Mouse (Mus musculus) MEL (cell line): ENCODE data around the gene Nfkbil1. TPM values are rescaled to one million over a fixed set of nuclear protein-coding genes. Genes with fewer than 3 reads are reported as not detected.
A peak's percentile ranks its signal among the peaks of the same experiment; 100 is the strongest.
"Not testable (repeated sequence)": the region's sequence is repeated elsewhere in the genome, so short reads cannot be mapped to it uniquely, and the experiment has no call there.

Experiments
- DNase-seq: peaks from one replicate; pipeline ENCODE4 v3.0.0; 2011; ENCODE audit warnings: low read depth, low spot score
- H3K27ac ChIP-seq: 2 replicates; pipeline ENCODE4 v1.5.1; 2012; ENCODE audit warnings: low read depth, mild to moderate bottlenecking, control low read depth, low read length, moderate library complexity; ENCODE audit not compliant: control insufficient read depth
- H3K27me3 ChIP-seq, 2 experiments: fragments of 150-350 bp in 1 of 2; sonication (generic) in 1 of 2; 2 replicates each; pipeline ENCODE4 v1.6.1; 2012; ENCODE audit warnings: low read length in 2 of 2, mild to moderate bottlenecking in 2 of 2, improper control_type of control experiment in 1 of 2, moderate library complexity in 1 of 2; ENCODE audit not compliant: insufficient read depth in 2 of 2, control insufficient read depth in 1 of 2
- H3K36me3 ChIP-seq, 2 experiments: 2 replicates each; pipeline ENCODE4 v1.6.1; 2012 to 2014; ENCODE audit warnings: low read length in 2 of 2, improper control_type of control experiment in 1 of 2, inconsistent platforms in 1 of 2, mild to moderate bottlenecking in 1 of 2; ENCODE audit not compliant: insufficient read depth in 2 of 2, control insufficient read depth in 1 of 2
- H3K4me1 ChIP-seq, 2 experiments: fragments of 150-350 bp in 1 of 2; sonication (generic) in 1 of 2; 2 replicates each; pipeline ENCODE4 v1.6.1; 2012; ENCODE audit warnings: low read length in 2 of 2, improper control_type of control experiment in 1 of 2, mild to moderate bottlenecking in 1 of 2; ENCODE audit not compliant: insufficient read depth in 2 of 2, control insufficient read depth in 1 of 2
- H3K4me3 ChIP-seq, 2 experiments: fragments of 150-350 bp in 1 of 2; sonication (generic) in 1 of 2; 2 replicates each; pipeline ENCODE4 v1.5.1; 2012; ENCODE audit warnings: low read depth in 2 of 2, low read length in 2 of 2, mild to moderate bottlenecking in 2 of 2, moderate library complexity in 2 of 2, control low read depth in 1 of 2, improper control_type of control experiment in 1 of 2; ENCODE audit not compliant: control insufficient read depth in 1 of 2, insufficient read depth in 1 of 2
- H3K79me2 ChIP-seq: 2 replicates; pipeline ENCODE4 v1.6.1; 2012; ENCODE audit warnings: mild to moderate bottlenecking, low read length, moderate library complexity; ENCODE audit not compliant: control insufficient read depth, poor library complexity, insufficient read depth
- H3K9ac ChIP-seq: 2 replicates; pipeline ENCODE4 v1.6.1; 2012; ENCODE audit warnings: low read depth, mild to moderate bottlenecking, control low read depth, low read length, moderate library complexity; ENCODE audit not compliant: control insufficient read depth, poor library complexity, severe bottlenecking
- H3K9me3 ChIP-seq: fragments of 150-350 bp; sonication (generic); replicated peaks from 2 replicates; pipeline ENCODE4 v1.6.1; 2012; ENCODE audit warnings: mild to moderate bottlenecking, low read length, improper control_type of control experiment, moderate library complexity; ENCODE audit not compliant: insufficient read depth
- ETS1 ChIP-seq: IDR thresholded peaks from 2 replicates; pipeline ENCODE4 v1.6.1; 2012; ENCODE audit warnings: low read depth, mild to moderate bottlenecking, inconsistent platforms, low read length, improper control_type of control experiment, moderate library complexity
- JUND ChIP-seq: IDR thresholded peaks from 2 replicates; pipeline ENCODE4 v1.6.1; 2011; ENCODE audit warnings: low read depth, mild to moderate bottlenecking, improper control_type of control experiment, low read length
- MAFK ChIP-seq: IDR thresholded peaks from 2 replicates; pipeline ENCODE4 v1.6.1; 2011; ENCODE audit warnings: low read depth, mild to moderate bottlenecking, low read length, improper control_type of control experiment, borderline replicate concordance
- MYC ChIP-seq: IDR thresholded peaks from 2 replicates; pipeline ENCODE4 v1.6.1; 2011; ENCODE audit warnings: low read depth, mild to moderate bottlenecking, low read length, improper control_type of control experiment, moderate library complexity
- POLR2A ChIP-seq, 2 experiments: IDR thresholded peaks; 2 replicates each; pipeline ENCODE4 v1.6.1; 2011 to 2012; ENCODE audit warnings: low read length in 2 of 2, mild to moderate bottlenecking in 2 of 2, control low read depth in 1 of 2, improper control_type of control experiment in 1 of 2, low read depth in 1 of 2, moderate library complexity in 1 of 2; ENCODE audit not compliant: control insufficient read depth in 1 of 2, insufficient read depth in 1 of 2, poor library complexity in 1 of 2
- SIN3A ChIP-seq: IDR thresholded peaks from 2 replicates; pipeline ENCODE4 v1.6.1; 2012; ENCODE audit warnings: low read length, improper control_type of control experiment, inconsistent platforms
- ZMIZ1 ChIP-seq: IDR thresholded peaks from 2 replicates; pipeline ENCODE4 v1.6.1; 2012; ENCODE audit warnings: low read depth, mild to moderate bottlenecking, inconsistent platforms, low read length, improper control_type of control experiment, moderate library complexity
- polyA plus RNA-seq, 2 experiments: library from polyadenylated mRNA; stranded (reverse) in 1 of 2; unstranded in 1 of 2; fragments of >175 nt in 1 of 2; fragments of >200 nt in 1 of 2; gene quantifications; 2 replicates each; pipeline versions ENCODE4 v1.2.1 to v1.2.4; 2012; ENCODE audit warnings: low replicate concordance in 2 of 2, low read depth in 1 of 2; ENCODE audit not compliant: insufficient read length in 2 of 2, insufficient read depth in 1 of 2, missing spikeins in 1 of 2
- total RNA-seq: library from RNA; depleted of rRNA; stranded (reverse); fragments of 300-350 nt; gene quantifications from 2 replicates; pipeline ENCODE4 v1.2.3, GENCODE M21; 2012

The Nfkbil1 gene
- total and polyA plus RNA-seq, 3 experiments: 10.3 to 26.0 TPM; not detected in 1

DNA sequence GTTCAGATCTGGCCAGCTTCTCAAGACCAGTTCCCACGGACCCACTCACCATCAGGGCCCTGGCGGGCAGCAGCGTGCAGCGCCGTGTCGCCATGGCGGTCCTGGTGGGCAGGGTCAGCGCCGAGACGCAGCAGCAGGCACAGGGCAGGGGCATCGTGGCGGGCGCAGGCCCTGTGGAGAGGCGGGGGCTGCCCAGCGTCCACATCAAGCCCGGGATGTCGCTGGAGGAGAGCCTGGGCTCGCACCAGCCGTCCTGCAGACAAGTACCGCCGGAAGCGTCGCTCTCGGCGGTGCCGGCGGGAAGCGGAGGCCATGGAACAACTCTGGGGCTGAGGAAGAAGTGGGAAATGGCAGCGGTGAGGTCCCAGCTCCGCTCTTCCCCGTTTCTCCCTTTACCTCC is 689 bp downstream of the Nfkbil1 start:
- Histone ChIP-seq H3K27ac (peak overlapping the region; percentile 98), H3K9ac (peak overlapping the region; percentile 94), H3K4me1 (peaks cover 0 to 9% of the 10 kb centered on the region in 2 experiments; a peak in 2 of 4 replicates), H3K79me2 (peaks cover 26% of the 10 kb centered on the region), H3K9me3 (no peaks in the 10 kb centered on the region), H3K27me3 (no peaks in the 10 kb centered on the region), H3K36me3 (peaks cover 6% of the 10 kb centered on the region in 2 experiments; a peak in 3 of 4 replicates), H3K4me3 (peak overlapping the region; percentile 64 to 94)
- peak; percentile 70 for DNase-seq
- TF ChIP-seq MYC (no peak), POLR2A (IDR thresholded peaks at IDR 0.05; ENCODE audit: control insufficient read depth in 1 of 2, insufficient read depth in 1 of 2, low read depth in 1 of 2, low read length in 2 of 2, poor library complexity in 1 of 2) (peak; percentile 15 to 66; a peak in 2 of 4 replicates), JUND (no peak), ETS1 (0 out of 2 replicates have a peak, but pooled peaks have one; percentile 19), SIN3A (no peak)

DNA sequence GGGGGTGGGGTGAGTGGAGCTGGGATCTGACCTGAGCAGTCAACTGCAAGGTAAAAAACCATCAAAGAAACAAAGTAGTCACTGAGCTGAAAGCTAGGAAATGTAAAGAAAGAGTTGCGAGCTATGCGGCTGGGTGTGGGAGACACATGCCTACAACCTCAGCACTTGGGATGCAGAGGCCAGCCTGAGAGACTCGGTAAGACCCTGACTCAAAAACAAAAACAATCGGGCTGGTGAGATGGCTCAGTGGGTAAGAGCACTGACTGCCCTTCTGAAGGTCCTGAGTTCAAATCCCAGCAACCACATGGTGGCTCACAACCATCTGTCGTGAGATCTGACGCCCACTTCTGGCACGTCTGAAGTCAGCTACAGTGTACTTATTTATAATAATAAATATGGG is 1.5 kb downstream of the Nfkbil1 start:
- not testable (repeated sequence) for H3K4me1 ChIP-seq, H3K27me3 ChIP-seq, DNase-seq, H3K9me3 ChIP-seq, H3K27ac ChIP-seq
- H3K4me3 ChIP-seq: peak overlapping the region; percentile 64 to 94
- peaks cover 26% of the 10 kb centered on the region for H3K79me2 ChIP-seq
- peaks cover 6 to 12% of the 10 kb centered on the region in 2 experiments for H3K36me3 ChIP-seq
- peak overlapping the region; percentile 12; the same call in 1 of the 2 replicates for H3K9ac ChIP-seq

DNA sequence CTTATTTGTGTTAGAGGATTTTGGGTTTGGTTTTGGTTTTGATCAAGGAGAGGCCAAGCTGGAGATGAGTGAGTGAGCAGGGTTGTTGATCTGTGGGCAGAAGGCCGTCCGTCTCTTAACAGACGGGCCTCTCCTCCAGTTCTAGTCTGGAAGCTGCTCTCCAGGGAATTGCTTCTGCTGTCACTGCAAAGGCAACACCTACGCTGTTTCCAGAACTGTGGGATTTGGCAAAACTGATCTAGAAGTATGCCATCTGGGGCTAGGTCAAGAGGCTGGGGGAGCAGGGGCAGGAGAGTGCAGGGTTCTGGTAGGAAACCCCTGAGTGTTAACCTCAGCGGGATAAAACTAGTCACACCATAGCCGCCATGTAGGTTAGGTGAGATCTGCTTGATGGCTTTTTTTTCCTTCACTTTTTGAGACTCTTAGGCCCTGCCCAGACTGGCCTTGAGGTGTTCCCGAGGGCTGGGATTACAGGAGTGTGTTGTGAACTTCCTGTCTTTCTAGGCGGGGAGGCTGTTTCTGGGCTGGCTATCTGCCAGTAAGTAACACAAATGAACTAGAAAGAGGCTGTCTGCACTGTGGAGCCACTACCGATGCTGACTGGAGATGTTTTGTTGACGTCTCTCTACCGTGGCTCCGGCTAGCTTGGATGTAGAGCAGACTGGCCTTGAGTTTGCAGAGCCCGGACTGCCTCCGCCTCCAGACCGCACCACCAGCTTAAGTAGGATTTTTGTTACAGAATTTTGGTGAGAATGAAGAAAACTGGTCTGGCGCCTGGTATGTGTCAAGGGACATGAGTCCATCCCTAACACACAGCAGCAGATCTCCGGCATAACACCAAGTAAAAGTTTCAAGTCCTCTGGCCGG is 2.2 kb downstream of the Nfkbil1 start, which contains the start of gene Atp6v1g2:
TSS of gene Atp6v1g2 (plus strand) at position 547 of the 867 bp plus-strand sequence.
- Histone ChIP-seq H3K4me3 (peak within 1 kb of the TSS; percentile 64 to 94), H3K36me3 (peaks cover 6 to 13% of the 10 kb centered on the region in 2 experiments)
- TF ChIP-seq MAFK (no peak), ZMIZ1 (no peak)
- TF ChIP-seq, all 39 proteins: peak for 0
- Histone ChIP-seq H3K79me2 (peaks cover 26% of the 10 kb centered on the region), H3K4me1 (peaks cover 0 to 9% of the 10 kb centered on the region in 2 experiments; a peak in 2 of 4 replicates), H3K27ac (peak within 1 kb of the TSS; percentile 98), H3K9me3 (no peaks in the 10 kb centered on the region), H3K27me3 (no peaks in the 10 kb centered on the region), H3K9ac (peak within 1 kb of the TSS; percentile 94)
- DNase-seq: peak; percentile 47
